Mouse (Mus musculus): Measurements from ENCODE around the gene Tmem186. TPM values are rescaled to one million over a fixed set of nuclear protein-coding genes. Genes with fewer than 3 reads are reported as not detected.

The Tmem186 gene
- total and polyA plus RNA-seq, 2 experiments from 2014 or later = 16.3 to 22.9 TPM

GRCm38 (mm10) chr16:8619659-8620314 is 17.7 kb downstream of the Tmem186 start:
- H3K4me2 ChIP-seq (ENCODE audit: low read depth) = no peak overlapping the region

GRCm38 (mm10) chr16:8613447-8613846 is 24.1 kb downstream of the Tmem186 start:
- 82% methylated on average over 3 of the region's 3 CpGs for WGBS
- Histone ChIP-seq H3K27ac (ENCODE audit: low read depth, low read length) (no peak overlapping the region), H3K9ac (no peak overlapping the region), H3K4me1 (ENCODE audit: insufficient read depth) (no peaks in the 10 kb centered on the region), H3K36me3 (ENCODE audit: insufficient read depth) (peaks cover 16% of the 10 kb centered on the region), H3K27me3 (ENCODE audit: insufficient read depth, low read length) (no peaks in the 10 kb centered on the region; the same call in 1 of the 2 replicates), H3K4me2 (ENCODE audit: low read depth) (no peak overlapping the region), H3K9me3 (ENCODE audit: low read length) (no peaks in the 10 kb centered on the region), H3K4me3 (ENCODE audit: low read depth, low read length) (no peak overlapping the region)
- no peak for DNase-seq
- no peak for TF ChIP-seq CTCF (IDR thresholded peaks at IDR 0.05; ENCODE audit: low read depth)
- ATAC-seq = no peak

More at GRCm38 (mm10) chr16:8619659-8620314, 17.7 kb downstream of the Tmem186 start:
- ATAC-seq (no peak), DNase-seq (no peak)
- H3K4me1 ChIP-seq (ENCODE audit: insufficient read depth) = no peaks in the 10 kb centered on the region
- H3K36me3 ChIP-seq (ENCODE audit: insufficient read depth) = peaks cover 9% of the 10 kb centered on the region
- H3K27me3 ChIP-seq (ENCODE audit: insufficient read depth, low read length) = no peaks in the 10 kb centered on the region
- no peaks in the 10 kb centered on the region for H3K9me3 ChIP-seq (ENCODE audit: low read length)
- WGBS = 54% methylated on average over 10 of the region's 10 CpGs
- no peak for TF ChIP-seq CTCF (IDR thresholded peaks at IDR 0.05; ENCODE audit: low read depth)
- no peak overlapping the region for H3K4me3 ChIP-seq (ENCODE audit: low read depth, low read length)
- no peak overlapping the region for H3K9ac ChIP-seq
- H3K27ac ChIP-seq (ENCODE audit: low read depth, low read length) = no peak overlapping the region

- WGBS = 79% methylated on average over 4 of the region's 4 CpGs
- H3K4me1 ChIP-seq (ENCODE audit: insufficient read depth) = no peaks in the 10 kb centered on the region
- peaks cover 16% of the 10 kb centered on the region for H3K36me3 ChIP-seq (ENCODE audit: insufficient read depth)
- no peak for TF ChIP-seq CTCF (IDR thresholded peaks at IDR 0.05; ENCODE audit: low read depth)
- no peak for DNase-seq
- H3K27ac ChIP-seq (ENCODE audit: low read depth, low read length) = no peak overlapping the region
- H3K4me2 ChIP-seq (ENCODE audit: low read depth) = no peak overlapping the region
- no peaks in the 10 kb centered on the region; the same call in 1 of the 2 replicates for H3K27me3 ChIP-seq (ENCODE audit: insufficient read depth, low read length)
- H3K9me3 ChIP-seq (ENCODE audit: low read length) = no peaks in the 10 kb centered on the region
- no peak for ATAC-seq
- no peak overlapping the region for H3K9ac ChIP-seq
- H3K4me3 ChIP-seq (ENCODE audit: low read depth, low read length) = no peak overlapping the region
Observed at GRCm38 (mm10) chr16:8613039-8613438, 24.5 kb downstream of the Tmem186 start.

- ATAC-seq (no peak), DNase-seq (no peak)
- no peak overlapping the region for H3K4me2 ChIP-seq (ENCODE audit: low read depth)
- H3K9ac ChIP-seq = no peak overlapping the region
- no peak overlapping the region for H3K4me3 ChIP-seq (ENCODE audit: low read depth, low read length)
- H3K4me1 ChIP-seq (ENCODE audit: insufficient read depth) = no peaks in the 10 kb centered on the region
- H3K27ac ChIP-seq (ENCODE audit: low read depth, low read length) = no peak overlapping the region
- H3K36me3 ChIP-seq (ENCODE audit: insufficient read depth) = peaks cover 18% of the 10 kb centered on the region
- 89% methylated on average over 8 of the region's 8 CpGs for WGBS
- TF ChIP-seq CTCF (IDR thresholded peaks at IDR 0.05; ENCODE audit: low read depth) = no peak
- H3K9me3 ChIP-seq (ENCODE audit: low read length) = no peaks in the 10 kb centered on the region
- no peaks in the 10 kb centered on the region; the same call in 1 of the 2 replicates for H3K27me3 ChIP-seq (ENCODE audit: insufficient read depth, low read length)
Observed at GRCm38 (mm10) chr16:8612214-8613005, 25.1 kb downstream of the Tmem186 start.

GRCm38 (mm10) chr16:8610397-8610796 is 27.1 kb downstream of the Tmem186 start:
- Histone ChIP-seq H3K4me2 (ENCODE audit: low read depth) (no peak overlapping the region), H3K9me3 (ENCODE audit: low read length) (no peaks in the 10 kb centered on the region), H3K9ac (no peak overlapping the region), H3K4me3 (ENCODE audit: low read depth, low read length) (no peak overlapping the region), H3K27ac (ENCODE audit: low read depth, low read length) (no peak overlapping the region), H3K4me1 (ENCODE audit: insufficient read depth) (no peaks in the 10 kb centered on the region), H3K36me3 (ENCODE audit: insufficient read depth) (peaks cover 17% of the 10 kb centered on the region), H3K27me3 (ENCODE audit: insufficient read depth, low read length) (no peaks in the 10 kb centered on the region; the same call in 1 of the 2 replicates)
- no peak for TF ChIP-seq CTCF (IDR thresholded peaks at IDR 0.05; ENCODE audit: low read depth)
- ATAC-seq (no peak), DNase-seq (no peak)
- 91% methylated on average over 3 of the region's 3 CpGs for WGBS

GRCm38 (mm10) chr16:8603789-8604188 is 33.7 kb downstream of the Tmem186 start:
- no peak for TF ChIP-seq CTCF (IDR thresholded peaks at IDR 0.05; ENCODE audit: low read depth)
- Histone ChIP-seq H3K4me1 (ENCODE audit: insufficient read depth) (no peaks in the 10 kb centered on the region), H3K27ac (ENCODE audit: low read depth, low read length) (no peak overlapping the region), H3K4me2 (ENCODE audit: low read depth) (no peak overlapping the region), H3K36me3 (ENCODE audit: insufficient read depth) (peaks cover 21% of the 10 kb centered on the region; the same call in 1 of the 2 replicates), H3K9me3 (ENCODE audit: low read length) (no peaks in the 10 kb centered on the region), H3K9ac (no peak overlapping the region), H3K4me3 (ENCODE audit: low read depth, low read length) (no peak overlapping the region), H3K27me3 (ENCODE audit: insufficient read depth, low read length) (no peaks in the 10 kb centered on the region)
- 90% methylated on average over 3 of the region's 3 CpGs for WGBS
- ATAC-seq (no peak), DNase-seq (no peak)

GRCm38 (mm10) chr16:8597516-8597915 is 40.0 kb downstream of the Tmem186 start:
- no peak for TF ChIP-seq CTCF (IDR thresholded peaks at IDR 0.05; ENCODE audit: low read depth)
- Histone ChIP-seq H3K36me3 (ENCODE audit: insufficient read depth) (0 out of 2 replicates have a peak, but pooled peaks cover 6% of the 10 kb centered on the region), H3K9ac (no peak overlapping the region), H3K4me3 (ENCODE audit: low read depth, low read length) (no peak overlapping the region), H3K27me3 (ENCODE audit: insufficient read depth, low read length) (peaks cover 3% of the 10 kb centered on the region; the same call in 1 of the 2 replicates), H3K27ac (ENCODE audit: low read depth, low read length) (no peak overlapping the region), H3K4me1 (ENCODE audit: insufficient read depth) (no peaks in the 10 kb centered on the region), H3K9me3 (ENCODE audit: low read length) (no peaks in the 10 kb centered on the region), H3K4me2 (ENCODE audit: low read depth) (no peak overlapping the region)
- ATAC-seq (no peak), DNase-seq (no peak)
- 88% methylated on average over 5 of the region's 5 CpGs for WGBS
